Mouse (Mus musculus) layer of hippocampus, postnatal 36 days (tissue): Measurements from ENCODE around the gene Pank4. TPM values are rescaled to one million over a fixed set of nuclear protein-coding genes. Genes with fewer than 3 reads are reported as not detected.

Source experiments
- DNase-seq, 2 experiments: peaks; one replicate each; pipeline ENCODE4 v3.0.0; 2022
- total RNA-seq, 2 experiments: library from RNA; stranded (reverse); gene quantifications; 2 replicates each; pipeline ENCODE4 v1.2.3; 2021

Pank4 gene
- total RNA-seq, 2 experiments from 2014 or later, result 40.6 to 40.8 TPM

- no peak for DNase-seq
These were observed 50.3 kb downstream of the Pank4 start for GRCm38 (mm10) chr4:155014244-155014643.

GRCm38 (mm10) chr4:155014791-155015190 lies 50.9 kb downstream of the Pank4 start:
- peak; percentile 51 to 60 for DNase-seq

GRCm38 (mm10) chr4:155015550-155015949 lies 51.6 kb downstream of the Pank4 start:
- no peak for DNase-seq

GRCm38 (mm10) chr4:155016807-155017206 lies 52.9 kb downstream of the Pank4 start:
- no peak for DNase-seq

- DNase-seq, result no peak
These were observed 53.4 kb downstream of the Pank4 start for GRCm38 (mm10) chr4:155017253-155017878.

GRCm38 (mm10) chr4:155018066-155018465 lies 54.1 kb downstream of the Pank4 start:
- no peak for DNase-seq

- DNase-seq, result no peak
These were observed 54.8 kb downstream of the Pank4 start for GRCm38 (mm10) chr4:155018601-155019335.

- no peak for DNase-seq
These were observed 55.5 kb downstream of the Pank4 start for GRCm38 (mm10) chr4:155019336-155019847.

- no peak for DNase-seq
These were observed 56.2 kb downstream of the Pank4 start for GRCm38 (mm10) chr4:155020141-155020540.

GRCm38 (mm10) chr4:155020813-155021212 lies 56.9 kb downstream of the Pank4 start:
- DNase-seq, result no peak

GRCm38 (mm10) chr4:155022228-155022855 lies 58.4 kb downstream of the Pank4 start:
- DNase-seq, result no peak

- DNase-seq, result no peak
These were observed 60.5 kb downstream of the Pank4 start for GRCm38 (mm10) chr4:155024170-155025010.

Other genes with a start within 250 kb of the Pank4 start
- 1 to 10 TPM; 2.1 to 2.7 TPM for gene Ttc34, start 126.7 kb upstream of the Pank4 start, total RNA-seq
- under 1 TPM; 0.15 to 0.40 TPM for gene Mmel1, start 94.5 kb upstream of the Pank4 start, total RNA-seq
- 10 to 100 TPM; 40.4 to 45.9 TPM for gene Fam213b, start 65.0 kb upstream of the Pank4 start, total RNA-seq
- gene Tnfrsf14, start 35.6 kb upstream of the Pank4 start, total RNA-seq, result 1 to 10 TPM in 1 of 2 experiments, under 1 TPM in 1; 0.60 to 1.1 TPM
- 10 to 100 TPM; 17.6 to 28.1 TPM for gene Hes5, start 3.2 kb upstream of the Pank4 start, total RNA-seq
- gene Plch2, start 92.7 kb downstream of the Pank4 start, total RNA-seq, result 10 to 100 TPM; 96.6 to 96.9 TPM
- gene Pex10, start 102.9 kb downstream of the Pank4 start, total RNA-seq, result 10 to 100 TPM; 21.8 to 24.0 TPM
- gene Rer1, start 122.3 kb downstream of the Pank4 start, total RNA-seq, result 10 to 100 TPM; 65.6 to 68.8 TPM
- 10 to 100 TPM; 11.6 to 12.6 TPM for gene Morn1, start 122.5 kb downstream of the Pank4 start, total RNA-seq